Mouse (Mus musculus) C2C12 (cell line): Measurements from ENCODE around the gene 1700001P01Rik.

ENCODE experiments used
- CTCF ChIP-seq: IDR thresholded peaks from one replicate; pipeline ENCODE4 v1.5.1; 2011; ENCODE audit not compliant: control insufficient read depth, insufficient read depth, insufficient read length
- MYOD1 ChIP-seq: IDR thresholded peaks from one replicate; pipeline ENCODE4 v1.6.1; 2011; ENCODE audit warnings: low read depth; ENCODE audit not compliant: control insufficient read depth, insufficient read length
- MYOG ChIP-seq: IDR thresholded peaks from one replicate; pipeline ENCODE4 v1.6.1; 2011; ENCODE audit not compliant: control insufficient read depth, insufficient read length; ENCODE audit errors: extremely low read depth
- USF1 ChIP-seq: IDR thresholded peaks from one replicate; pipeline ENCODE4 v1.6.1; 2011; ENCODE audit warnings: low read depth, mild to moderate bottlenecking, control low read depth, moderate library complexity

GRCm38 (mm10) chr11:97818571-97818970 is 42.9 kb upstream of the 1700001P01Rik start:
- no peak for TF ChIP-seq USF1
- TF ChIP-seq CTCF: no peak
- no peak for TF ChIP-seq MYOD1
- no peak for TF ChIP-seq MYOG
